In genomic region chr1:165012376-165012775, GRCm38 (mm10) we compare ENCODE assay signal across 12 mouse cellular contexts.
DNase-seq lines count a peak whose midpoint lies in the region; ATAC-seq and TF ChIP-seq lines count a peak whose summit lies in the region.
"Had no signal": no experiment of that assay in that cellular context is flagged by ENCODE, and none has a peak within 500 bp of the region (broad histone marks: within the 10 kb centered on the region; RNA-seq: fewer than 3 reads in every experiment).

No protein-coding gene starts in this region.

- no peak overlapping the region for H3K4me3 ChIP-seq in hindbrain, postnatal 0 days (ENCODE audit: low read length)
- no peak overlapping the region for H3K4me3 ChIP-seq in hindbrain, embryonic 12.5 days
- H3K4me3 ChIP-seq: heart, adult 2 months had no signal

- no peak overlapping the region for H3K4me2 ChIP-seq in hindbrain, postnatal 0 days (ENCODE audit: low read depth, low read length)
- H3K4me2 ChIP-seq in hindbrain, embryonic 12.5 days (replicated peaks) = no peak overlapping the region

- peak; percentile 67 to 72 for DNase-seq in cerebellum, postnatal 14 days
- DNase-seq in cerebellum, adult 9-10 months = no peak
- peak; percentile 40 for DNase-seq in hindbrain, postnatal 0 days (ENCODE audit: low spot score)
- DNase-seq in 3T3-L1 (ENCODE audit: low read depth, low spot score) = peak; percentile 62
- no peak for DNase-seq in urinary bladder, postnatal 4 days (ENCODE audit: low spot score in 2 of 2)
- DNase-seq: liver, postnatal 0 days; right cerebral cortex, adult 18-20 months had no signal

- no peak for TF ChIP-seq CTCF in hindbrain, postnatal 0 days (IDR thresholded peaks at IDR 0.05; ENCODE audit: low read depth)

- no peaks in the 10 kb centered on the region for H3K4me1 ChIP-seq in hindbrain, postnatal 0 days (ENCODE audit: insufficient read depth, low read length)
- H3K4me1 ChIP-seq in hindbrain, embryonic 12.5 days = no peaks in the 10 kb centered on the region

- no peaks in the 10 kb centered on the region for H3K36me3 ChIP-seq in hindbrain, postnatal 0 days (ENCODE audit: insufficient read depth, low read length)
- no peaks in the 10 kb centered on the region for H3K36me3 ChIP-seq in hindbrain, embryonic 12.5 days

- no peak overlapping the region for H3K27ac ChIP-seq in hindbrain, postnatal 0 days
- no peak overlapping the region for H3K27ac ChIP-seq in hindbrain, embryonic 12.5 days
- H3K27ac ChIP-seq: heart, adult 2 months had no signal

- no peak for ATAC-seq in hindbrain, postnatal 0 days
- no peak for ATAC-seq in hindbrain, embryonic 12.5 days (ENCODE audit: low FRiP score)
- peak; percentile 23 to 62; a peak in 2 of 4 replicates for ATAC-seq in hematopoietic stem cell, adult 5-6 weeks (replicated peaks in 1 of 2; ENCODE audit: insufficient read depth in 1 of 2, low FRiP score in 2 of 2, low TSS enrichment in 1 of 2, low read depth in 1 of 2, poor library complexity in 2 of 2, severe bottlenecking in 2 of 2)
- ATAC-seq: activated CD4-positive, CD25-positive, alpha-beta regulatory T cell, adult 4 months; intestine, embryonic 16.5 days; liver, postnatal 0 days had no signal

- no peak overlapping the region for H3K9ac ChIP-seq in hindbrain, postnatal 0 days (replicated peaks; ENCODE audit: low read length)
- H3K9ac ChIP-seq in hindbrain, embryonic 12.5 days = no peak overlapping the region
- H3K9ac ChIP-seq: liver, postnatal 0 days had no signal

- 57% methylated on average over 3 of the region's 3 CpGs for WGBS in hindbrain, postnatal 0 days
- WGBS in hindbrain, embryonic 12.5 days = 72% methylated on average over 3 of the region's 3 CpGs

- no peaks in the 10 kb centered on the region for H3K27me3 ChIP-seq in hindbrain, postnatal 0 days (ENCODE audit: insufficient read depth, low read length)
- H3K27me3 ChIP-seq in hindbrain, embryonic 12.5 days = no peaks in the 10 kb centered on the region

- H3K9me3 ChIP-seq in hindbrain, postnatal 0 days (ENCODE audit: low read length) = no peaks in the 10 kb centered on the region
- H3K9me3 ChIP-seq in hindbrain, embryonic 12.5 days (replicated peaks) = no peaks in the 10 kb centered on the region

Comparison
In these comparisons a context has a peak if more than half of its experiments do, and no peak if none do; other contexts are left out.
1. DNase-seq: peak in cerebellum, postnatal 14 days (2 of 2), hindbrain, postnatal 0 days (single experiment) and 3T3-L1 (single experiment); none in cerebellum, adult 9-10 months (single experiment) and urinary bladder, postnatal 4 days (0 of 2).
2. ATAC-seq: peak in hematopoietic stem cell, adult 5-6 weeks (2 of 2); none in hindbrain, postnatal 0 days (single experiment) and hindbrain, embryonic 12.5 days (single experiment).